Mouse (Mus musculus) hindbrain, embryonic 11.5 days (tissue): ENCODE results near the gene Zbtb20. TPM values are rescaled to one million over a fixed set of nuclear protein-coding genes. Genes with fewer than 3 reads are reported as not detected.

ENCODE experiments used
- ATAC-seq: fragments of 200-750 bp; cut with Nextera tagmentation; 2 replicates; pipeline ENCODE4 v1.8.0; 2017; ENCODE audit warnings: mild to moderate bottlenecking, moderate TSS enrichment, moderate library complexity; ENCODE audit not compliant: low FRiP score
- DNase-seq: peaks from one replicate; pipeline ENCODE4 v3.0.0-alpha.2; 2015; ENCODE audit warnings: low spot score
- H3K27ac ChIP-seq: fragments of 300-500 bp; sonication (generic); 2 replicates; pipeline ENCODE4 v1.5.1; 2014; ENCODE audit warnings: mild to moderate bottlenecking, low read depth, low read length
- H3K27me3 ChIP-seq: fragments of 300-500 bp; sonication (generic); 2 replicates; pipeline ENCODE4 v1.6.1; 2014; ENCODE audit warnings: mild to moderate bottlenecking, low read length, moderate library complexity, mixed read lengths; ENCODE audit not compliant: control insufficient read depth, insufficient read depth
- H3K36me3 ChIP-seq: fragments of 300-500 bp; sonication (generic); 2 replicates; pipeline ENCODE4 v1.6.1; 2014; ENCODE audit warnings: mild to moderate bottlenecking, low read length, moderate library complexity, mixed read lengths; ENCODE audit not compliant: control insufficient read depth, insufficient read depth
- H3K4me1 ChIP-seq: fragments of 300-500 bp; sonication (generic); replicated peaks from 2 replicates; pipeline ENCODE4 v1.6.1; 2014; ENCODE audit warnings: low read length, mixed read lengths; ENCODE audit not compliant: control insufficient read depth, insufficient read depth
- H3K4me2 ChIP-seq: fragments of 300-500 bp; sonication (generic); replicated peaks from 2 replicates; pipeline ENCODE4 v1.6.1; 2014; ENCODE audit warnings: mild to moderate bottlenecking, low read depth, low read length
- H3K4me3 ChIP-seq: fragments of 300-500 bp; sonication (generic); 2 replicates; pipeline ENCODE4 v1.5.1; 2014; ENCODE audit warnings: low read depth, low read length
- H3K9ac ChIP-seq: fragments of 300-500 bp; sonication (generic); 2 replicates; pipeline ENCODE4 v1.6.1; 2014; ENCODE audit warnings: low read depth, low read length
- H3K9me3 ChIP-seq: fragments of 300-500 bp; sonication (generic); 2 replicates; pipeline ENCODE4 v1.6.1; 2016; ENCODE audit warnings: low read length; ENCODE audit not compliant: control insufficient read depth
- WGBS: fragments of 180-500 bp; shearing (Covaris S2); extraction: QIAGEN DNeasy Blood & Tissue Kit; methylation state at CpG from one replicate; pipeline ENCODE4 v1.1.7; 2014; 5-methylcytosine and 5-hydroxymethylcytosine counted together
- polyA plus RNA-seq: library from polyadenylated mRNA; unstranded; fragments of >200 nt; fragmentation: Nextera tagmentation; extraction: Ambion mirVana; gene quantifications from 2 replicates; pipeline ENCODE4 v1.2.1, GENCODE M21; 2014

Gene Zbtb20
- polyA plus RNA-seq, 1 experiment from 2014 or later: 64.1 TPM

GRCm38 (mm10) chr16:43478352-43478751 is 602.7 kb downstream of the Zbtb20 start:
- no peaks in the 10 kb centered on the region for H3K4me1 ChIP-seq
- H3K27me3 ChIP-seq: no peaks in the 10 kb centered on the region
- H3K9ac ChIP-seq: no peak overlapping the region
- ATAC-seq (no peak), DNase-seq (no peak)
- 94% methylated on average over 1 of the region's 1 CpGs for WGBS
- no peaks in the 10 kb centered on the region for H3K36me3 ChIP-seq
- H3K9me3 ChIP-seq: no peaks in the 10 kb centered on the region
- no peak overlapping the region for H3K4me2 ChIP-seq
- H3K27ac ChIP-seq: no peak overlapping the region
- H3K4me3 ChIP-seq: no peak overlapping the region

GRCm38 (mm10) chr16:43480532-43480931 is 604.9 kb downstream of the Zbtb20 start:
- Histone ChIP-seq H3K36me3 (no peaks in the 10 kb centered on the region), H3K27ac (no peak overlapping the region), H3K27me3 (no peaks in the 10 kb centered on the region), H3K9ac (no peak overlapping the region), H3K9me3 (no peaks in the 10 kb centered on the region), H3K4me2 (no peak overlapping the region), H3K4me1 (no peaks in the 10 kb centered on the region), H3K4me3 (no peak overlapping the region)
- no peak for ATAC-seq
- no peak for DNase-seq
- 87% methylated on average over 6 of the region's 6 CpGs for whole genome bisulfite sequencing

- Histone ChIP-seq H3K9me3 (no peaks in the 10 kb centered on the region), H3K27ac (no peak overlapping the region), H3K4me2 (no peak overlapping the region), H3K27me3 (no peaks in the 10 kb centered on the region), H3K9ac (no peak overlapping the region), H3K36me3 (no peaks in the 10 kb centered on the region), H3K4me3 (no peak overlapping the region), H3K4me1 (no peaks in the 10 kb centered on the region)
- 64% methylated on average over 3 of the region's 3 CpGs for WGBS
- ATAC-seq: no peak
- DNase-seq: no peak
Measured at GRCm38 (mm10) chr16:43482125-43482524, 606.4 kb downstream of the Zbtb20 start.

GRCm38 (mm10) chr16:43482738-43483137 is 607.1 kb downstream of the Zbtb20 start:
- DNase-seq: no peak
- Histone ChIP-seq H3K4me2 (no peak overlapping the region), H3K4me1 (no peaks in the 10 kb centered on the region), H3K4me3 (no peak overlapping the region), H3K9ac (no peak overlapping the region), H3K9me3 (no peaks in the 10 kb centered on the region), H3K27me3 (no peaks in the 10 kb centered on the region), H3K27ac (no peak overlapping the region), H3K36me3 (no peaks in the 10 kb centered on the region)
- no peak for ATAC-seq
- 89% methylated on average over 2 of the region's 2 CpGs for WGBS

GRCm38 (mm10) chr16:43484400-43484799 is 608.7 kb downstream of the Zbtb20 start:
- H3K36me3 ChIP-seq: no peaks in the 10 kb centered on the region
- no peak overlapping the region for H3K4me3 ChIP-seq
- H3K9me3 ChIP-seq: no peaks in the 10 kb centered on the region
- no peak for ATAC-seq
- H3K27ac ChIP-seq: no peak overlapping the region
- H3K27me3 ChIP-seq: no peaks in the 10 kb centered on the region
- H3K9ac ChIP-seq: no peak overlapping the region
- no peaks in the 10 kb centered on the region for H3K4me1 ChIP-seq
- H3K4me2 ChIP-seq: no peak overlapping the region
- no peak for DNase-seq
- WGBS: 87% methylated on average over 4 of the region's 4 CpGs

GRCm38 (mm10) chr16:43489362-43489761 is 613.7 kb downstream of the Zbtb20 start:
- WGBS: 92% methylated on average over 3 of the region's 3 CpGs

GRCm38 (mm10) chr16:43489984-43490383 is 614.3 kb downstream of the Zbtb20 start:
- ATAC-seq (no peak), DNase-seq (no peak)
- no peaks in the 10 kb centered on the region for H3K36me3 ChIP-seq
- no peaks in the 10 kb centered on the region for H3K27me3 ChIP-seq
- no peaks in the 10 kb centered on the region for H3K4me1 ChIP-seq
- H3K4me2 ChIP-seq: no peak overlapping the region
- WGBS: 93% methylated on average over 12 of the region's 12 CpGs
- H3K9ac ChIP-seq: no peak overlapping the region
- no peak overlapping the region for H3K4me3 ChIP-seq
- H3K9me3 ChIP-seq: no peaks in the 10 kb centered on the region
- H3K27ac ChIP-seq: no peak overlapping the region

More at GRCm38 (mm10) chr16:43489362-43489761, 613.7 kb downstream of the Zbtb20 start:
- Histone ChIP-seq H3K4me3 (no peak overlapping the region), H3K4me2 (no peak overlapping the region), H3K36me3 (no peaks in the 10 kb centered on the region), H3K9ac (no peak overlapping the region), H3K27ac (no peak overlapping the region), H3K4me1 (no peaks in the 10 kb centered on the region), H3K9me3 (no peaks in the 10 kb centered on the region), H3K27me3 (no peaks in the 10 kb centered on the region)
- ATAC-seq: no peak
- no peak for DNase-seq

GRCm38 (mm10) chr16:43492863-43493262 is 617.2 kb downstream of the Zbtb20 start:
- H3K27me3 ChIP-seq: no peaks in the 10 kb centered on the region
- H3K4me1 ChIP-seq: no peaks in the 10 kb centered on the region
- no peak overlapping the region for H3K4me3 ChIP-seq
- no peak overlapping the region for H3K4me2 ChIP-seq
- no peak overlapping the region for H3K9ac ChIP-seq
- ATAC-seq (no peak), DNase-seq (no peak)
- H3K36me3 ChIP-seq: no peaks in the 10 kb centered on the region
- H3K9me3 ChIP-seq: no peaks in the 10 kb centered on the region
- 81% methylated on average over 1 of the region's 1 CpGs for WGBS
- H3K27ac ChIP-seq: no peak overlapping the region

GRCm38 (mm10) chr16:43493596-43494385 is 618.1 kb downstream of the Zbtb20 start:
- 64% methylated on average over 5 of the region's 5 CpGs for WGBS
- no peak for DNase-seq

More at GRCm38 (mm10) chr16:43493596-43494385, 618.1 kb downstream of the Zbtb20 start:
- no peak for ATAC-seq
- H3K27me3 ChIP-seq: no peaks in the 10 kb centered on the region
- H3K9me3 ChIP-seq: no peaks in the 10 kb centered on the region
- no peaks in the 10 kb centered on the region for H3K36me3 ChIP-seq
- H3K9ac ChIP-seq: no peak overlapping the region
- no peak overlapping the region for H3K27ac ChIP-seq
- H3K4me3 ChIP-seq: no peak overlapping the region
- H3K4me2 ChIP-seq: no peak overlapping the region
- no peaks in the 10 kb centered on the region for H3K4me1 ChIP-seq
